Mouse (Mus musculus) CD4-positive, CD25-positive, alpha-beta regulatory T cell, adult 9 weeks (primary cell): ENCODE data around the gene Mob4. TPM values are rescaled to one million over a fixed set of nuclear protein-coding genes. Genes with fewer than 3 reads are reported as not detected.

Experiments used
- polyA plus RNA-seq: library from polyadenylated mRNA; unstranded; fragments of 100-300 nt; shearing (Covaris generic); gene quantifications from one replicate; pipeline ENCODE4 v1.2.1, GENCODE M21; 2017

The Mob4 gene
- polyA plus RNA-seq: 128 TPM

DNA sequence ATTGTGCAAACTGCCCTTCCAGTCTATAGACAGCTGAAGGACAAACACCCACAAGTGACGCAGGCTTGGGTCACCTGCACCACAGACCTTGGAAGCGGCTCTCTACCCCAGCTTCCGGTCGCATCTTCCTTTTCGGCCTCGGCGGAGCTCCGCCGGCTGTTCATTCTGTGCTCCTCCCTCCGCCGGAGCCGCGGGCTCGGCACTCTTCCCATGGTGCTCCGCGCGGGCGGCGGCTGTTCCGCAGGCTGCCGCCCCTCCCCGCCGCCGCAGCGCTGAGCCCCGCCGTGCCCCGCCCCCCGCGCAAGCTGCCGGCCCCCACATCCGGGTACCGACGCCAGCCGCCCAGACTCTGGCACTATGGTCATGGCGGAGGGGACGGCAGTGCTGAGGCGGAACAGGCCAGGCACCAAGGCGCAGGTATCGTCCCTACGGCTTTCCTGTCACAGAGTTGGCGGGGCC is at the start of gene Mob4:
Mob4 (plus strand) TSS at position 289 of the 459 bp plus-strand sequence.

DNA sequence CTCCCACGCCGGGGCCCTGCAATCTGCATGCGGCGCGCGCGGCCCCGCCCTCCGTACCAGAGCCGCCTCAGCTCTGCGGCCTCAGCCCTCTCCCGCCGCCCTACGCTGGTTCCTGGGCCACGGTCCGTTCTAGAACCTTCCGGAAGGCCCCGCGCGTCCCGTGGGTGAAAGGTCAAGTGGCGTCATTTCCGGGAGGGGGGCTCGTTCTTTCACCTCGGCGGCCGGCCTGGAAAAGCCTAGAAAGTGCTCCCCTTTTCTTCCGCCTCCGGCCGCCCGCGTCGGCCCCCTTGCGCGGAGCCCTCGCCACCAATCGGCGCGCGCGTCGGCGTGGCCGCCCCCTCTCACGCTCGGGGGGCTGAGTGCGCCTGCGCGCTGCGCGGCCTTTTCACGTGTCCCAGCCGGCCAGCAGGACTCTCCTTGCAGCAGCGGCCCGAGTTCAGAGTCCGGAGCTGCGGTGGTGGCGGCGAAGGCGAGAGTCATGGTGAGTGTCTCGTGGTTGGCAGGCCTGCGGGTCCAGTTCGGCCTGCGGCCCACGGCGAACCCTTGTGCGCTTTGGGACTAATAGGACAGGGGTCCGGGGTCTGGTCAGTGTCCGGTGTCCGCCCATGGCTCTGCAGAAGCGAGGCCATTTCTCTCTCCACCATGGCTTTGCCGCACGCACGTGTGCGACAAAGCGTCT is 43.0 kb upstream of the Mob4 start, which contains the start of the genes Hspe1 and Hspd1:
Hspe1 (plus strand) TSS at position 201 of the 679 bp plus-strand sequence.
Hspd1 (minus strand) TSS at position 312 of the 679 bp plus-strand sequence.

Other genes starting within 250 kb of the Mob4 start
- 294 TPM for gene Ankrd44, start 204.8 kb upstream of the Mob4 start, polyA plus RNA-seq
- 768 TPM for gene Sf3b1, start 103.8 kb upstream of the Mob4 start, polyA plus RNA-seq
- gene Coq10b, start 78.5 kb upstream of the Mob4 start, polyA plus RNA-seq: 25.5 TPM
- gene Hspe1, start 43.1 kb upstream of the Mob4 start, polyA plus RNA-seq: 156 TPM
- 168 TPM for gene Hspd1, start 43.0 kb upstream of the Mob4 start, polyA plus RNA-seq
- gene Rftn2, start 95.6 kb downstream of the Mob4 start, polyA plus RNA-seq: 5.6 TPM
- gene Mars2, start 105.9 kb downstream of the Mob4 start, polyA plus RNA-seq: 2.3 TPM
- gene Boll, start 232.2 kb downstream of the Mob4 start, polyA plus RNA-seq: 0.82 TPM